Mouse (Mus musculus) ES-E14 (cell line): Measurements from ENCODE around the gene Kcnj16.

Experiments
- CHD2 ChIP-seq: IDR thresholded peaks from 2 replicates; pipeline ENCODE4 v1.6.1; 2014; ENCODE audit warnings: mild to moderate bottlenecking, low read depth, low read length, inconsistent platforms
- HCFC1 ChIP-seq: IDR thresholded peaks from 2 replicates; pipeline ENCODE4 v1.6.1; 2012; ENCODE audit warnings: low read length, inconsistent platforms, borderline replicate concordance; ENCODE audit not compliant: insufficient read depth
- MAFK ChIP-seq: IDR thresholded peaks from 2 replicates; pipeline ENCODE4 v1.6.1; 2014; ENCODE audit warnings: mild to moderate bottlenecking, low read depth, low read length, inconsistent platforms; ENCODE audit not compliant: insufficient read depth
- ZC3H11A ChIP-seq: IDR thresholded peaks from 2 replicates; pipeline ENCODE4 v1.6.1; 2012; ENCODE audit warnings: low read depth, mild to moderate bottlenecking, inconsistent platforms, low read length, borderline replicate concordance

- TF ChIP-seq CHD2 (no peak), MAFK (no peak), HCFC1 (no peak), ZC3H11A (no peak)
Measured at GRCm38 (mm10) chr11:110942695-110943135, 25.1 kb upstream of the Kcnj16 start.
